Mouse (Mus musculus): Measurements from ENCODE around the gene Hyal1. TPM values are rescaled to one million over a fixed set of nuclear protein-coding genes. Genes with fewer than 3 reads are reported as not detected.

Hyal1 gene
- 1 to 10 TPM; 6.9 to 7.6 TPM for total RNA-seq (2021)
- long read RNA-seq, experiment 1, partial matches to known transcripts: 0 of 3 reads
- long read RNA-seq, experiment 1, other reads (novel, unspliced or antisense): 1 of 3 reads
- long read RNA-seq, experiment 2, partial matches to known transcripts: 0 of 2 reads
- long read RNA-seq, experiment 2, other reads (novel, unspliced or antisense): 0 of 2 reads

DNA sequence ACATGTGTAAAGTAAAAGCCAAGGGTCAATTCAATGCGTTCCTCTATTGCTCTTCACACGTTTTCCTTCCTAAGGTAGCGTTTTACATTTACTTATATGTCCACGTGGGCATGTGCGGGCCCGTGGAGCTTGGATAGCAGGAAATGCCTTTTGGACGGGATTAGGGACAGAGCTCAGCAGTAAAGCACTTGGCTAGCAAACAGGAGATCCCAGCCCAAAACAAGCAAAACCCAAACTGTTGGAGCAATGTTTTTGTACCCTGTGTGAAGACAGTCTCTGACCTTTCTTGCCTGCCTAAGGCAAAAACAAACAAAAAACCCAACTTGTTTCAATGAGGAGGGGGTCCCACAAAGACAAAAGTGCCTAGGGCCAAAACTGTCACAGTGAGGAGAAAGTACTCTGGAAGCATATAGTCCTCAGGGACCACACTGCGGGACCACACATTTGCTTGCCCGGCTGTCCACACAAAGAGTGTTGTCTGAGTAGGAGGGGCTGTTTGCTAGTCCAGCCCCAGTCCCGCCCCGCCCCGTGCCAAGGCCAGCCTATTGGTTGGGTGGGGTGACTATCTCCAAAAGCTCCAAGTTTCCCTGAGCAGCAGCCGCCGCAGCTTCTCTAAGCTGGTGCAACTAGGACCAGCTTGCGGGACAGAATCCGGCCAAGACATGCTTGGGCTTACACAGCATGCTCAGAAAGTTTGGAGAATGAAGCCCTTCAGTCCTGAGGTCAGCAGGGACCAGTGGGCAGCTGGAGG lies at the start of gene Hyal1:
Gene Hyal1, plus strand, starts transcription at position 571 of the 751 bp plus-strand sequence.
- Histone ChIP-seq H3K27ac (peak within 1 kb of the TSS; percentile 76), H3K4me3 (peak within 1 kb of the TSS; percentile 47)
- DNase-seq (ENCODE audit: low spot score in 2 of 2): peak; percentile 47 to 58
- TF ChIP-seq CTCF (conservative IDR thresholded peaks at IDR 0.05): no peak

DNA sequence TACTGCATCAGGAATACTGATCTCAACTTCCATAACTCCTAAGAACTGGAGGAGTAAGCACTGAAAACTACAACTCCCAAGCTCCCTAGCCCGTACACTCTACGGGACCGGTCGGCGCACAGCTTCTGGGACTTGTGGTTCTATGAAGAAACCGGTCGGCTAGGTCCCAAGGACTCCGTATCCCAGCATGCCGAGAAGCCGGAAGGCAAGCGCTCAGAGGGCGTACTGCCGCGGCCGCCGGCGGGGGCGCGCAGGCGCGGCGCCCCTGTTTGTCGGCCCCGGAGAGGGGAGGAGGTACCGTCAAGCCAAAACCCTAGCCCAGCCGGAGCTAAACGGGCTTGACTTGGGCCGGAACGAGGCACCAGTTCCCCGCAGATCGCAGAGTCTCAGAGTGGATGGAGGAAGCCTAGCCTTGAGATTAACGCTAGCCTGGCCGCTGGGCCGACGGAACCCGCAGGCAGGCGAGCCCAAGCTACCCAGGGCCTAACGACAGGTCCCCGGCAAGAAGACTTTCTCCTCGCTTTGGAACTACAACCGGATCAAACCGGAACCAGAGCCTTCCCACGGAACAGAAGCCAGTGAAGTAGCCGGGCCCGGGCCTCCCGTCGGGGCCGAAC lies 42.8 kb upstream of the Hyal1 start, which contains the start of gene Tmem115:
Gene Tmem115, plus strand, starts transcription at position 155 of the 617 bp plus-strand sequence.
- DNase-seq (ENCODE audit: low spot score in 2 of 2): peak; percentile 93 to 98
- peak within 1 kb of the TSS; percentile 70 for H3K4me3 ChIP-seq
- TF ChIP-seq CTCF (conservative IDR thresholded peaks at IDR 0.05): peak; percentile 65
- peak within 1 kb of the TSS; percentile 96 for H3K27ac ChIP-seq

DNA sequence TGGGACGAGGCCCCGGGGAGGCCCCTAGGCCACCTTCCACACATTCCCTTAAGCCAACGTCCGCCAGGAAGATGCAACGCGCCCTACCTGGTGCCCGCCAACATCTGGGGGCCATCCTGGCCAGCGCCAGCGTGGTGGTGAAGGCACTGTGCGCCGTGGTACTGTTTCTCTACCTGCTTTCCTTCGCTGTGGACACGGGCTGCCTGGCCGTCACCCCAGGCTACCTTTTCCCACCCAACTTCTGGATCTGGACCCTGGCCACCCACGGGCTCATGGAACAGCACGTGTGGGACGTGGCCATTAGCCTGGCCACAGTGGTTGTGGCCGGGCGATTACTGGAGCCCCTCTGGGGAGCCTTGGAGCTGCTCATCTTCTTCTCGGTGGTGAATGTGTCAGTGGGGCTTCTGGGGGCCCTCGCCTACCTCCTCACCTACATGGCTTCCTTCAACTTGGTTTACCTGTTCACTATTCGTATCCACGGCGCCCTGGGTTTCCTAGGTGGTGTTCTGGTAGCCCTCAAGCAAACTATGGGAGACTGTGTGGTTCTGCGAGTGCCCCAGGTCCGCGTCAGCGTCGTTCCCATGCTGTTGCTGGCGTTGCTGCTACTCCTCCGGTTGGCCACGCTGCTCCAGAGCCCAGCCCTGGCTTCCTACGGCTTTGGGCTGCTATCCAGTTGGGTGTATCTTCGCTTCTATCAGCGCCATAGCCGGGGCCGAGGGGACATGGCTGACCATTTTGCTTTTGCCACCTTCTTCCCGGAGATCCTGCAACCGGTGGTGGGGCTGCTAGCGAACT lies 42.1 kb upstream of the Hyal1 start:
- no peak for DNase-seq (ENCODE audit: low spot score in 2 of 2)
- Histone ChIP-seq H3K4me3 (peak overlapping the region; percentile 70), H3K27ac (peak overlapping the region; percentile 96)
- TF ChIP-seq CTCF (conservative IDR thresholded peaks at IDR 0.05): no peak

DNA sequence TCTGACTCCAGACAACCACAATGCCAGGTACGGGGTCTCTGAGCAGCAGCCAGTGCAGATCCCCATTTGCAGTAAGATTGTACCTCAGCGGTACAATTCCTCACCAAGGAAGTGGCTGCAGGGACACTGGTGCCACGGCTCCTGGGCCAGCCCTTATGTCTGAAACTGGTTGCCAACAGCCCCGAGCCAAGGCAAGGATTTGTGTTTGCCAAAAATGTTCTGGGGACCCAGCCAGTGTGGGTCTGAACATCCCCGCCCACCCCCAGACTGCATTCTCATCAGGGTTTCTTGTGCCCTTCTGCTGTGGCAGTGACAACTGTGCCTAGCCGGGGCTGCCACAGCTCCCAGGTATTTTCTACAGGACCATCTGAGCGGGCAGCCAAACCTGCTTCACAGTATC lies 38.5 kb upstream of the Hyal1 start:
- no peak overlapping the region; the same call in 1 of the 2 replicates for H3K4me3 ChIP-seq
- H3K27ac ChIP-seq: peak overlapping the region; percentile 49; the same call in 1 of the 2 replicates
- no peak for TF ChIP-seq CTCF (conservative IDR thresholded peaks at IDR 0.05)
- DNase-seq (ENCODE audit: low spot score in 2 of 2): peak; percentile 57 to 63

DNA sequence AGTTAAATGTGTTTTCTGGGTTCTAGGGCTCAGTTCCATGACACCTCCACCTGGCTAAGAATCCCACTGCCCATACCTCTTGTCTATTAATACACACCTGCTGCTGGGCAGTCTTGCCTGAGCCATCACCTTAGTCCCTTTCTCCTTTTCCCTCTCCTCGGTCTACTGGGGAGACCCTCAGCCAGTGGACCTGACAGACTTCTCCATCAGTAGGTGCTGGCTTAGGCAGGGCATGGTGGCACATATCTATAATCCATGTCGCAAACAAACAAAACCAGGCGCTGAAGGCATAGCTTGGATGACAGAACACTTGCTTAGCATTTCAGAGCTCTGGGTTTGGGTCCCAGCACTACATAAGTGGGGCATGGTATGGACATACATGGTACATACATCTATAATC lies 38.0 kb upstream of the Hyal1 start:
- no peak for TF ChIP-seq CTCF (conservative IDR thresholded peaks at IDR 0.05)
- DNase-seq (ENCODE audit: low spot score in 2 of 2): no peak
- Histone ChIP-seq H3K4me3 (no peak overlapping the region), H3K27ac (peak overlapping the region; percentile 49; the same call in 1 of the 2 replicates)

DNA sequence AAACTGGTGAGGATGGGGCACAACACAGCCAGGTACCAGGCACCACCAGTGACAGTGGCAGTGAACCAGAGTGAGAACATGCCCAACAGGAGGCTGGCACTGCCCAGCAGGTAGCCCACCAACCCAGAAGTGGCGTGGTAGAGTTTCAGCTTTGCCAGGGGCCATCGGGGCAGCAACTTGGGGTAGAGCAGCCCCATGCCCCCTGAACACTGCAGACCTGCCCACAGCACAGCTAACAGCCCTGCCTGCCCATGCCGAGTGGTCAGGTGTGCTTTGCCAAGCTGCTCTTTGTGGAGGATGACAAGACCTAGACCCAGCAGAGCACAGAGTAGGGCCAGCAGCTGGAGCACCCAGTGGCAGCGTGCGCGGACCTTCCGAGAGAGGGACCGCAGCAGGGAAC lies 36.8 kb upstream of the Hyal1 start:
- DNase-seq (ENCODE audit: low spot score in 2 of 2): no peak
- Histone ChIP-seq H3K27ac (no peak overlapping the region), H3K4me3 (no peak overlapping the region)
- no peak for TF ChIP-seq CTCF (conservative IDR thresholded peaks at IDR 0.05)

DNA sequence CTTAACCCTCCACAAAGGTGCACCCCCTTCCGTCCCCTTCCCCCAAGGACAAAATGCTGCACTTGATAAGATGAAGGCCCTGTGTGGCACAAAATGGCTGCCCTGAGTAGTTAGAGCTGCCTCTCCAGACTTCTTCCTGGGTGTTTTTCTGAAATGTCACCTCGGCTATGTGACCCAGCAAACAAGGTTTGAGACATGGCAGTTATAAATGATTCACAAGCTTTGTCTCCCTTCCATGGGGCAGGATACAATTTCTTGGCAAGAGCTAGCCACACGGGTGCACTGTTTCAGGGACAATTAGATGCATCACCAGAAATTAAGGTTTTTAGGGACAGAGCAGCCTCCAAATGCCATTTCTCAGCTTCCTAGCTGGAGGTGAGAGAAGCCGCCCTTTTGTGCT lies 36.3 kb upstream of the Hyal1 start:
- Histone ChIP-seq H3K4me3 (no peak overlapping the region), H3K27ac (no peak overlapping the region)
- TF ChIP-seq CTCF (conservative IDR thresholded peaks at IDR 0.05): peak; percentile 7; the same call in 1 of the 2 replicates
- DNase-seq (ENCODE audit: low spot score in 2 of 2): no peak

DNA sequence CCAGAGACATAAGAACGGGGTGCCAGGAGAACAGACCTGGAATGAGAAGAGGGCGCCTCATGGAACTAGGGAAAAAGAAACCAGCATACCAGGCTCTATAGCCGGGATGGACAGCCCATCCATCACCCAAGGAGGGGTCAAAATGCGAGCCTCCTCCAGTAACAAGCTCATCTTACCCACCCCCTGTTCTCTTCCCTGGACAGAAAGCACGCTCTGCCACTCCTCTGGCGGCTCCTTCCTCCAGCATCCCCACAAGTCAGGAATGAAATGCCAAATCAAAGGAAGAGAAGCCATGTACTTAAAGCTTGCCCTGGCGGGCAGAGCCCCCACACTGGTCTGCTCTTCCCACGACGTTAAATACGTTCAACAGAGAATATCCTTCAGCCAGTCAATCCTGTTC lies 35.7 kb upstream of the Hyal1 start:
- peak overlapping the region; percentile 88; the same call in 1 of the 2 replicates for H3K27ac ChIP-seq
- no peak for DNase-seq (ENCODE audit: low spot score in 2 of 2)
- peak overlapping the region; percentile 70 for H3K4me3 ChIP-seq
- TF ChIP-seq CTCF (conservative IDR thresholded peaks at IDR 0.05): no peak

DNA sequence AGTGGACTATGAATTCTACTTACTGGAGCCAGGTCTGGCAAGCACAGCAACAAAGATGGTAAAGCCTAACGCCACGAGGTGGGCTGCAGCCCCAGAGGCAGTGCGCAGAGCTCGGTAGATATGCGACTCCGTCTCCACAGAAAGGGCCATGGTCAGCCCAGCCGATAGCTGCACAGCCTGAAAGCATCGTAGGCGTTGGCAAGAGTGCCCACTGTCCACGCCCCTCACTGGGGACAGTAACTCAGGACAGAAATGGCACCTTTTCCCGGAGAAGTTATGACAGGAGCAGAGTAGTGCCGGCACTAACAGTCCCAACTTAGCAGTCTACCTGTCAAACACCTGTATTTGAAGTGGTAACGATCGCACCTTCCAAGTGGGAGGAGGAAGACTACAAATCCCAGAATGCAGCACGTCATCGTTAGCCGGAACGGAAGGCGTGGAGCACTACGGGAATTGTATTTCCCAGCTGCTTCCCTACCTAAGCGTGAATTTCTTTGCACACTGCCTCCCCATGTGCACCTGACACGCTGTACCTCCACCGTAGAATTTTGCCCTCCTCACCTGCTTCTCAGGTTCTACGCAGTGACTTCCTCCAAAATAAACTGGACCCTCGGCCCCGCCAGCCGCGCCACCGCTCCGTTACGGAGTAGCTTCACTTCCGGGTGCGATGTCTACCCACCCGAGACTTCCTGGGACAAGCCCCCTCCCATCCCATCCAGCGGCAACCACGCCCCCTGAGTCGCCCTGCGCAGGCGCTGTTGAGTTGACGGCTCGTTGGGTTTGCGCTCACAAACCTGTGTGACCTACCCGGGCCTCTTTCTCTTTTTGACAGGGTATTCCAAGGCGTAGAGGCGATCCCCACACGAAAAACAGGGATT lies 35.0 kb upstream of the Hyal1 start, which contains the start of the genes Cyb561d2 and Nprl2:
Gene Cyb561d2, minus strand, starts transcription at position 720 of the 878 bp plus-strand sequence.
Gene Nprl2, plus strand, starts transcription at position 753 of the 878 bp plus-strand sequence.
- no peak for TF ChIP-seq CTCF (conservative IDR thresholded peaks at IDR 0.05)
- Histone ChIP-seq H3K4me3 (peak within 1 kb of the TSS; percentile 70), H3K27ac (peak within 1 kb of the TSS; percentile 88)
- peak; percentile 92 to 96 for DNase-seq (ENCODE audit: low spot score in 2 of 2)

DNA sequence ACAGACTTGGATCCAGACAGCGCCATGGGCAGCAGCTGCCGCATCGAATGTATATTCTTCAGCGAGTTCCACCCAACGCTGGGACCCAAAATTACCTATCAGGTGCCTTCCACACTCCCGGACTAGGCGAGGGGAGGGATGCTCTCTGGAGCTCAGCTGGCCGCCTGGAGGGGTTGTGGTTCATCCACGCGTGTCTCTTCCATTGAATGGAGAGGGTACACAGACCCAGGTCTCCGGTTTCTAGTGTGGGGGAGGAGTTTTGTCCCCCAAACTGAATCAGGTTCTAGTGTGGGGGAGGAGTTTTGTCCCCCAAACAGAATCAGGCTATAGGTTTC lies 34.4 kb upstream of the Hyal1 start:
- TF ChIP-seq CTCF (conservative IDR thresholded peaks at IDR 0.05): no peak
- peak overlapping the region; percentile 88 for H3K27ac ChIP-seq
- DNase-seq (ENCODE audit: low spot score in 2 of 2): no peak
- H3K4me3 ChIP-seq: peak overlapping the region; percentile 70

DNA sequence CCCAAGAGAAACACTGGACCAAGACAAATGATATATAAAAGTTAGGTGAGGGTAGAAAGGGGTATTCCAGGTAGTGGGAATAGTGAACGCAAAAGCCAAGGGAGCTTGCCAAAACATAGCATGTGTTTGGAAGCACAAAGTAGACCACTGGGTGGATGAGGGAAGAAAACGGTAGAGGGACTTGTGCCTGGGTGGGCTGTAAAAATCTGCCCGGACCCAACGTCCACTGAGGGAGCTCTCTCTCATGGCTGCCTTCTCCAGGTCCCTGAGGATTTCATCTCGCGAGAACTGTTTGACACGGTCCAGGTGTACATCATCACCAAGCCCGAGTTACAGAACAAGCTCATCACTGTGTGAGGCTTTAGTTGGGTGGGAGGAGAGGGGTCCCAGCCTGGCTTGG lies 34.0 kb upstream of the Hyal1 start:
- peak overlapping the region; percentile 88 for H3K27ac ChIP-seq
- DNase-seq (ENCODE audit: low spot score in 2 of 2): no peak
- H3K4me3 ChIP-seq: peak overlapping the region; percentile 70
- no peak for TF ChIP-seq CTCF (conservative IDR thresholded peaks at IDR 0.05)

DNA sequence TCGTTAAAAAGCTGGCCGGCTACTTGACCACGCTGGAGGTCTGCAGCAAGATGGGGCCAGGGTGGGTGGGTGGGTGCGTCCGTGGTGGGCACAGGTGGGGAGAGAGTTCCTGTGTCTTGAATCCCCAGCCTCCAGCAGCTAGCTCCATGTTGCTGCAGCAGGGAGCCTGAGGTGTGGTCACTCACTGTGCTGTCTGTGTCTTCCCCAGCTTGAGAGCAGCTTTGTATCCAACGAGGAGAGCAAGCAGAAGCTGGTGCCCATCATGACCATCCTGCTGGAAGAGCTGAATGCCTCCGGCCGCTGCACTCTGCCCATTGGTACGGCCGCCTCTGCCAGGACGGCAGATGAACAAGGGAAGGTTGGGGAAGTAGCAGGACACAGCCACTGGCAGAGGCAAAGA lies 33.4 kb upstream of the Hyal1 start:
- DNase-seq (ENCODE audit: low spot score in 2 of 2): no peak
- H3K4me3 ChIP-seq: no peak overlapping the region
- no peak overlapping the region for H3K27ac ChIP-seq
- TF ChIP-seq CTCF (conservative IDR thresholded peaks at IDR 0.05): no peak
